Mouse (Mus musculus): Measurements from ENCODE around the gene Zfyve19. TPM values are rescaled to one million over a fixed set of nuclear protein-coding genes. Genes with fewer than 3 reads are reported as not detected.

The Zfyve19 gene
- total RNA-seq, 2 experiments from 2014 or later, result 49.0 to 83.0 TPM

DNA sequence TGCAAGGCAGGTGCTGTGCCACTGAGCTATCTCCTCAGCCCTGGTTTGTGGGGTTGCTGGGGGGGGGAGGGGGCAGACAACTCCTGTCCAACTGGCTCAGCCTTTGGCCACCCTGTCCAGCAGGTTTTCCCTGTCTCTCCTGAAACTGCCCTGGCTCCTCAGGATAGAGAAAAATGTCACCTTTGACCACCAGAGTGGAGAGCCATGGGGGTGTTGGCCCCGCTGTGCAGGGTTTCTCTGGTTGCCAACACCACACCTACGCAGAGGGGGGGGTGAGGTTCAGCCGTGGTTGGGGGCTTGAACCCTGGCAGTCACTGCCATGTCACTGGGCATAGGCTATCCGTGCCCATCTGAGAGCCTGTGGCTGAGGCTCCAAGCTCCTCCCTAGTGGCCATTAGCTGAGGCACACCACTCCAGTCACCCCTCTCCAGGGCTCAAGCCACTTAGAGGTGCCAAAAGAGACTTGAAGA, 41.2 kb downstream of the Zfyve19 start:
- ATAC-seq (replicated peaks; ENCODE audit: poor library complexity, severe bottlenecking), result peak; percentile 30; the same call in 1 of the 2 replicates

DNA sequence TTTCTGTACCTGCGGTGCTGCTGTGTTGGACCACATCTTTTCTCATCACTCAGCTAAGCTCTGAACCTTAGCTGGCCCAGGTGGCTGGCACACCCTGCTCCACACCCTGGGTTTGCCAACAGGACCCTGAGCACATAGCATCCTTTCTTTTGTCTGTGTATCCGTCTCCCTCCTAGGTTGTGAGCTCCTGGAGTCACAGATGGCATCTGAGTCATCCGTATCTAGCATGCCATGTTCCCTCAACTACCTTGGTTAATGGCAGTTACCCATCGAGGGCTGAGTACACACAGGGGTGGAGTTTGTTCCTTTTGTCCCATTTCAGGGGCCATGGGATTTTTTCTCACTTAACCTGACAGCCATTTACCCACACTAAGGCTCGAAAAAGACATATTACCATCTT, 42.0 kb downstream of the Zfyve19 start:
- no peak for ATAC-seq (replicated peaks; ENCODE audit: poor library complexity, severe bottlenecking)

- ATAC-seq (replicated peaks; ENCODE audit: poor library complexity, severe bottlenecking), result peak; percentile 89
Observed at GRCm38 (mm10) chr2:119250826-119251478, 42.5 kb downstream of the Zfyve19 start.

DNA sequence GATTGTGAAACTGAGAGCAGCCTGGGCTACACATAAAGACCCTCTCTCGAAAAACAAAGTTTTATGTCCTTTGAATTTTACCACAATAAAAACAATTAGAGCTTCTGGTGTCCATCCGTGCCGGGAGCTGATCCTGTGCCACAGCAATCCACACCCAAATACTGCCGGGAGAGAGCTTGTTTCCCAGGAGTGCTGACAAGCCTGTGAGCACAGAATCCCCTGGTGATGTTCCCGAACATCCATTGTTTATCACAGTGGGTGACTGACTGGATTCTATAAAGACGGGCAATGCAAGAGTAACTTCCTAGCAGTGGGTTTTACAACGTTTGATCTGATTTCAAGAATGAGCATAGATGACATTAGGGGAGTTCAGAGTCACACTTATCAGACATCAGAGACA, 46.6 kb downstream of the Zfyve19 start:
- ATAC-seq (replicated peaks; ENCODE audit: poor library complexity, severe bottlenecking), result no peak

DNA sequence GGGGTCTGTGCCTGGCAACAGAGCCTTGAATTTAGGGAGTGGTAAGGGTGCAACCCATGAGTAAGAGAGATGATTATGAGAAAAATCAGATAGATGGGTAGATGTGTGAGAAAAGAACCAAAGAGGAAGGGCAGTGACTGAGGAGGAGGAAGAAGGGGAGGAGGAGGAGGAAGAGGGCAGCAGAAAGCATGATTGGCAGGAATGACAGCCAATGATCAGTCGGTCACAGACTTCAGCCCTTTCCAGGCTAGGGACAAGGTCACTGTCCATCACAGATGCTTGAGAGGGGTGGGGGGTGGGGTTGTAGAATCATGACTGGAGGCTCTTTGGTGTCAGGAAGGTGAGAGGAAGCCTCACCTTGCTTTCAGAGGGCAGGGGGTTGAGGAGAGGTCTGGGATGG, 52.1 kb downstream of the Zfyve19 start:
- no peak for ATAC-seq (replicated peaks; ENCODE audit: poor library complexity, severe bottlenecking)

GRCm38 (mm10) chr2:119261326-119261725, 52.9 kb downstream of the Zfyve19 start:
- ATAC-seq (replicated peaks; ENCODE audit: poor library complexity, severe bottlenecking), result no peak

DNA sequence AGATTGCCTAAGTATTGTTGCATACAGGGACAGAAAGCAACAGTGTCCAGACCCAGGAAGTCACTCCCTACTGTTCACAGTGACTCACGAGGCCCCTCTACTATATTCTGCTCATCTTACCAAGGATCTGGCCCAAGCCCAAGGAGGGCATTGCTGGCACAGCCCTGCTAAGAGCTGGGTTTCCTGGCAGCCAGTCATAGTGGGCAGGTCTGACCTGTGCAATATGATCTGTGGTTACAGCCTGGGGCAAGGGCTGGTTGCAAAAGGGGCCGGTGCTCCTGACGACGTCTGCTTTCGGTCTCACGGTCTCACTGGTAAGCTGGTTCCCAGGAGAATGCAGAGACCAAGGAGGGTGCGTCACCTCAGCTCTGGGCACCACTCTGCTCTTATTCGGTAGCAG, 54.6 kb downstream of the Zfyve19 start:
- ATAC-seq (replicated peaks; ENCODE audit: poor library complexity, severe bottlenecking), result peak; percentile 96

GRCm38 (mm10) chr2:119263813-119264212, 55.4 kb downstream of the Zfyve19 start:
- no peak for ATAC-seq (replicated peaks; ENCODE audit: poor library complexity, severe bottlenecking)

Other genes starting within 250 kb of the Zfyve19 start
- gene Ccdc32, start 179.2 kb upstream of the Zfyve19 start, total RNA-seq (2014; fragmentation: Nextera tagmentation), result 11.5 and 18.3 TPM in 2 replicates
- 14.4 and 15.7 TPM in 2 replicates for gene Ccdc32, start 179.2 kb upstream of the Zfyve19 start, total RNA-seq (2017)
- gene Rpusd2, start 173.8 kb upstream of the Zfyve19 start, total RNA-seq (2014; fragmentation: Nextera tagmentation), result 15.8 and 16.0 TPM in 2 replicates
- gene Rpusd2, start 173.8 kb upstream of the Zfyve19 start, total RNA-seq (2017), result 15.0 and 15.8 TPM in 2 replicates
- gene Knl1, start 161.5 kb upstream of the Zfyve19 start, total RNA-seq (2014; fragmentation: Nextera tagmentation), result 42.2 and 46.8 TPM in 2 replicates
- 71.1 and 76.1 TPM in 2 replicates for gene Knl1, start 161.5 kb upstream of the Zfyve19 start, total RNA-seq (2017)
- 50.7 and 71.9 TPM in 2 replicates for gene Rad51, start 95.8 kb upstream of the Zfyve19 start, total RNA-seq (2014; fragmentation: Nextera tagmentation)
- gene Rad51, start 95.8 kb upstream of the Zfyve19 start, total RNA-seq (2017), result 32.2 and 36.3 TPM in 2 replicates
- gene Rmdn3, start 51.6 kb upstream of the Zfyve19 start, total RNA-seq (2014; fragmentation: Nextera tagmentation), result 25.4 and 27.2 TPM in 2 replicates
- 31.6 and 34.3 TPM in 2 replicates for gene Rmdn3, start 51.6 kb upstream of the Zfyve19 start, total RNA-seq (2017)
- gene Gchfr, start 40.8 kb upstream of the Zfyve19 start, total RNA-seq (2014; fragmentation: Nextera tagmentation), result 1.3 TPM in 1 of 2 replicates, not detected in the other
- gene Gchfr, start 40.8 kb upstream of the Zfyve19 start, total RNA-seq (2017), result 1.2 TPM in 1 of 2 replicates, not detected in the other
- not detected in 2 replicates for gene Gm14137, start 34.1 kb upstream of the Zfyve19 start, total RNA-seq (2014; fragmentation: Nextera tagmentation)
- gene Gm14137, start 34.1 kb upstream of the Zfyve19 start, total RNA-seq (2017), result not detected in 2 replicates
- gene Dnajc17, start 178 bp downstream of the Zfyve19 start, total RNA-seq (2014; fragmentation: Nextera tagmentation), result 18.6 and 22.0 TPM in 2 replicates
- 57.1 and 60.6 TPM in 2 replicates for gene Dnajc17, start 178 bp downstream of the Zfyve19 start, total RNA-seq (2017)
- gene Ppp1r14d, start 21.3 kb downstream of the Zfyve19 start, total RNA-seq (2014; fragmentation: Nextera tagmentation), result not detected in 2 replicates
- gene Ppp1r14d, start 21.3 kb downstream of the Zfyve19 start, total RNA-seq (2017), result not detected in 2 replicates
- not detected in 2 replicates for gene Spint1, start 28.7 kb downstream of the Zfyve19 start, total RNA-seq (2014; fragmentation: Nextera tagmentation)
- 0.15 TPM in 1 of 2 replicates, not detected in the other for gene Spint1, start 28.7 kb downstream of the Zfyve19 start, total RNA-seq (2017)
- gene Rhov, start 62.7 kb downstream of the Zfyve19 start, total RNA-seq (2014; fragmentation: Nextera tagmentation), result not detected in 2 replicates
- 0.26 and 0.65 TPM in 2 replicates for gene Rhov, start 62.7 kb downstream of the Zfyve19 start, total RNA-seq (2017)
- gene Vps18, start 80.1 kb downstream of the Zfyve19 start, total RNA-seq (2014; fragmentation: Nextera tagmentation), result 11.3 and 14.8 TPM in 2 replicates
- gene Vps18, start 80.1 kb downstream of the Zfyve19 start, total RNA-seq (2017), result 17.2 and 21.1 TPM in 2 replicates
- gene Dll4, start 117.2 kb downstream of the Zfyve19 start, total RNA-seq (2014; fragmentation: Nextera tagmentation), result not detected in 2 replicates
- not detected in 2 replicates for gene Dll4, start 117.2 kb downstream of the Zfyve19 start, total RNA-seq (2017)
- gene Chac1, start 142.6 kb downstream of the Zfyve19 start, total RNA-seq (2014; fragmentation: Nextera tagmentation), result not detected in 2 replicates
- not detected in 2 replicates for gene Chac1, start 142.6 kb downstream of the Zfyve19 start, total RNA-seq (2017)

Data from granulocyte monocyte progenitor cell, adult 5-6 weeks (primary cell).